In genomic region chr11:53682170-53682569, GRCm38 (mm10) we compare ENCODE assay signal across 34 mouse cellular contexts. TPM values are rescaled to one million over a fixed set of nuclear protein-coding genes. Genes with fewer than 3 reads are reported as not detected.
DNase-seq lines count a peak whose midpoint lies in the region; ATAC-seq lines count a peak whose summit lies in the region.
"Had no signal": no experiment of that assay in that cellular context is flagged by ENCODE, and none has a peak within 500 bp of the region (broad histone marks: within the 10 kb centered on the region; RNA-seq: fewer than 3 reads in every experiment).

No protein-coding gene starts in this region.

- H3K4me1 ChIP-seq in embryonic facial prominence, embryonic 14.5 days (ENCODE audit: control insufficient read depth, insufficient read depth, low read length), result no peaks in the 10 kb centered on the region
- H3K4me1 ChIP-seq in embryonic facial prominence, embryonic 10.5 days, result no peaks in the 10 kb centered on the region
- peaks cover 8% of the 10 kb centered on the region; the same call in 1 of the 2 replicates for H3K4me1 ChIP-seq in lung, embryonic 15.5 days
- H3K4me1 ChIP-seq in heart, embryonic 15.5 days (replicated peaks), result peaks cover 15% of the 10 kb centered on the region
- H3K4me1 ChIP-seq in forebrain, embryonic 15.5 days, result no peaks in the 10 kb centered on the region
- H3K4me1 ChIP-seq: forebrain, embryonic 12.5 days; hindbrain, embryonic 13.5 days; kidney, embryonic 15.5 days; limb, embryonic 12.5 days; neural tube, embryonic 13.5 days; stomach, embryonic 15.5 days had no signal

- H3K9me3 ChIP-seq in embryonic facial prominence, embryonic 14.5 days (ENCODE audit: control insufficient read depth, low read length), result no peaks in the 10 kb centered on the region
- no peaks in the 10 kb centered on the region for H3K9me3 ChIP-seq in embryonic facial prominence, embryonic 10.5 days
- no peaks in the 10 kb centered on the region for H3K9me3 ChIP-seq in lung, embryonic 15.5 days
- H3K9me3 ChIP-seq in heart, embryonic 15.5 days (replicated peaks), result no peaks in the 10 kb centered on the region
- H3K9me3 ChIP-seq in forebrain, embryonic 15.5 days, result no peaks in the 10 kb centered on the region
- H3K9me3 ChIP-seq: forebrain, embryonic 12.5 days; hindbrain, embryonic 13.5 days; kidney, embryonic 15.5 days; limb, embryonic 12.5 days; neural tube, embryonic 13.5 days; stomach, embryonic 15.5 days had no signal

- H3K4me3 ChIP-seq in embryonic facial prominence, embryonic 14.5 days (ENCODE audit: low read depth, low read length), result no peak overlapping the region
- H3K4me3 ChIP-seq in embryonic facial prominence, embryonic 10.5 days, result no peak overlapping the region
- H3K4me3 ChIP-seq in lung, embryonic 15.5 days, result no peak overlapping the region
- H3K4me3 ChIP-seq in heart, embryonic 15.5 days, result no peak overlapping the region
- no peak overlapping the region for H3K4me3 ChIP-seq in forebrain, embryonic 15.5 days
- H3K4me3 ChIP-seq: erythroblast, embryonic 14.5 days; forebrain, embryonic 12.5 days; heart, adult 2 months; hindbrain, embryonic 13.5 days; kidney, embryonic 15.5 days; limb, embryonic 12.5 days; myocyte; neural tube, embryonic 13.5 days; stomach, embryonic 15.5 days had no signal

- no peak overlapping the region for H3K4me2 ChIP-seq in embryonic facial prominence, embryonic 14.5 days (ENCODE audit: low read depth, low read length)
- no peak overlapping the region for H3K4me2 ChIP-seq in lung, embryonic 15.5 days
- H3K4me2 ChIP-seq in heart, embryonic 15.5 days, result 0 out of 2 replicates have a peak overlapping the region, but pooled peaks have one; percentile 9
- no peak overlapping the region for H3K4me2 ChIP-seq in forebrain, embryonic 15.5 days (replicated peaks)
- H3K4me2 ChIP-seq: forebrain, embryonic 12.5 days; hindbrain, embryonic 13.5 days; kidney, embryonic 15.5 days; limb, embryonic 12.5 days; liver, embryonic 11.5 days; neural tube, embryonic 13.5 days; stomach, embryonic 15.5 days had no signal

- H3K27ac ChIP-seq in embryonic facial prominence, embryonic 14.5 days (replicated peaks; ENCODE audit: low read depth, low read length), result no peak overlapping the region
- no peak overlapping the region for H3K27ac ChIP-seq in embryonic facial prominence, embryonic 10.5 days (replicated peaks)
- peak overlapping the region; percentile 55 for H3K27ac ChIP-seq in lung, embryonic 15.5 days
- peak overlapping the region; percentile 66 for H3K27ac ChIP-seq in heart, embryonic 15.5 days
- H3K27ac ChIP-seq in forebrain, embryonic 15.5 days (replicated peaks), result no peak overlapping the region
- H3K27ac ChIP-seq: forebrain, embryonic 12.5 days; heart, adult 2 months; hindbrain, embryonic 13.5 days; kidney, embryonic 15.5 days; limb, embryonic 12.5 days; macrophage; neural tube, embryonic 13.5 days; stomach, embryonic 15.5 days had no signal

- no peak overlapping the region for H3K9ac ChIP-seq in embryonic facial prominence, embryonic 14.5 days (ENCODE audit: low read depth, low read length)
- no peak overlapping the region for H3K9ac ChIP-seq in lung, embryonic 15.5 days
- no peak overlapping the region for H3K9ac ChIP-seq in heart, embryonic 15.5 days
- H3K9ac ChIP-seq in forebrain, embryonic 15.5 days (replicated peaks), result no peak overlapping the region
- H3K9ac ChIP-seq: forebrain, embryonic 12.5 days; hindbrain, embryonic 13.5 days; kidney, embryonic 15.5 days; limb, embryonic 12.5 days; neural tube, embryonic 13.5 days; stomach, embryonic 15.5 days had no signal

- WGBS in embryonic facial prominence, embryonic 14.5 days, result 66% methylated on average over 2 of the region's 2 CpGs
- 90% methylated on average over 2 of the region's 2 CpGs for WGBS in embryonic facial prominence, embryonic 10.5 days
- WGBS in lung, embryonic 15.5 days, result 32% methylated on average over 2 of the region's 2 CpGs
- WGBS in heart, embryonic 15.5 days, result 15% methylated on average over 2 of the region's 2 CpGs
- 89% methylated on average over 2 of the region's 2 CpGs for WGBS in forebrain, embryonic 15.5 days

- H3K27me3 ChIP-seq in embryonic facial prominence, embryonic 14.5 days (replicated peaks; ENCODE audit: control insufficient read depth, insufficient read depth, low read length), result no peaks in the 10 kb centered on the region
- H3K27me3 ChIP-seq in embryonic facial prominence, embryonic 10.5 days (replicated peaks; ENCODE audit: low read depth, poor library complexity, severe bottlenecking), result no peaks in the 10 kb centered on the region
- H3K27me3 ChIP-seq in lung, embryonic 15.5 days, result no peaks in the 10 kb centered on the region
- H3K27me3 ChIP-seq in heart, embryonic 15.5 days, result no peaks in the 10 kb centered on the region
- no peaks in the 10 kb centered on the region for H3K27me3 ChIP-seq in forebrain, embryonic 15.5 days
- H3K27me3 ChIP-seq: forebrain, embryonic 12.5 days; hindbrain, embryonic 13.5 days; kidney, embryonic 15.5 days; limb, embryonic 12.5 days; neural tube, embryonic 13.5 days; Patski; stomach, embryonic 15.5 days had no signal

- DNase-seq in embryonic facial prominence, embryonic 14.5 days (ENCODE audit: low spot score), result peak; percentile 8
- no peak for DNase-seq in embryonic facial prominence, embryonic 10.5 days (ENCODE audit: low spot score)
- DNase-seq in lung, adult 18-20 months, result no peak
- peak; percentile 44 for DNase-seq in lung, postnatal 10 days
- DNase-seq in right cerebral cortex, adult 2 months (ENCODE audit: low spot score in 2 of 2), result no peak
- DNase-seq: adrenal gland, adult 8-10 months; cerebellum, adult 11-12 months; cerebellum, postnatal 10 days; gastrocnemius, postnatal 10 days; kidney, adult 11 months; kidney, postnatal 4 days; retina, postnatal 1 day; right cerebral cortex, postnatal 4 days; thymus, adult 18-20 months; thymus, postnatal 36 days had no signal

- no peak for ATAC-seq in embryonic facial prominence, embryonic 14.5 days (ENCODE audit: low read depth)
- ATAC-seq in lung, embryonic 15.5 days (ENCODE audit: borderline replicate concordance, extremely low read depth, low FRiP score, low TSS enrichment), result peak; percentile 74
- ATAC-seq in heart, embryonic 15.5 days (replicated peaks; ENCODE audit: insufficient number of reproducible peaks, insufficient read depth, low FRiP score, low read depth), result peak; percentile 69
- ATAC-seq in forebrain, embryonic 15.5 days (replicated peaks), result no peak
- ATAC-seq: midbrain, embryonic 16.5 days; Patski had no signal

- peaks cover 54% of the 10 kb centered on the region for H3K36me3 ChIP-seq in embryonic facial prominence, embryonic 14.5 days (ENCODE audit: control insufficient read depth, insufficient read depth, low read length)
- H3K36me3 ChIP-seq in embryonic facial prominence, embryonic 10.5 days (replicated peaks), result peaks cover 83% of the 10 kb centered on the region
- peaks cover 33% of the 10 kb centered on the region for H3K36me3 ChIP-seq in lung, embryonic 15.5 days
- H3K36me3 ChIP-seq in heart, embryonic 15.5 days, result peaks cover 13% of the 10 kb centered on the region
- peaks cover 16% of the 10 kb centered on the region; the same call in 1 of the 2 replicates for H3K36me3 ChIP-seq in forebrain, embryonic 15.5 days

RNA-seq across cellular contexts. Expression of gene Rad50, which starts 24.9 kb away (rescaled TPM):
- 18.0 and 19.5 TPM in 2 replicates for polyA plus RNA-seq in embryonic facial prominence, embryonic 14.5 days (2014; fragmentation: Nextera tagmentation; extraction: Ambion mirVana)
- 24.6 and 25.8 TPM in 2 replicates for polyA plus RNA-seq in embryonic facial prominence, embryonic 10.5 days (2016; fragmentation: Nextera tagmentation; extraction: Ambion mirVana)
- polyA plus RNA-seq in lung, embryonic 15.5 days (2015; fragmentation: Nextera tagmentation; extraction: Ambion mirVana), result 33.4 and 33.5 TPM in 2 replicates
- polyA plus RNA-seq in heart, embryonic 15.5 days (2015; fragmentation: Nextera tagmentation; extraction: Ambion mirVana), result 17.3 and 19.5 TPM in 2 replicates
- polyA plus RNA-seq in forebrain, embryonic 15.5 days (2015; fragmentation: Nextera tagmentation; extraction: Ambion mirVana), result 14.0 and 15.2 TPM in 2 replicates

RNA-seq across cellular contexts. Expression of gene Il5, which starts 38.4 kb away (rescaled TPM):
- polyA plus RNA-seq in embryonic facial prominence, embryonic 14.5 days (2014; fragmentation: Nextera tagmentation; extraction: Ambion mirVana), result not detected in 2 replicates
- not detected in 2 replicates for polyA plus RNA-seq in embryonic facial prominence, embryonic 10.5 days (2016; fragmentation: Nextera tagmentation; extraction: Ambion mirVana)
- 0.15 TPM in 1 of 2 replicates, not detected in the other for polyA plus RNA-seq in lung, embryonic 15.5 days (2015; fragmentation: Nextera tagmentation; extraction: Ambion mirVana)
- polyA plus RNA-seq in heart, embryonic 15.5 days (2015; fragmentation: Nextera tagmentation; extraction: Ambion mirVana), result not detected in 2 replicates
- not detected in 2 replicates for polyA plus RNA-seq in forebrain, embryonic 15.5 days (2015; fragmentation: Nextera tagmentation; extraction: Ambion mirVana)
- polyA plus RNA-seq: embryonic facial prominence, embryonic 11.5 days; erythroblast, embryonic 14.5 days; forebrain, embryonic 12.5 days; hindbrain, embryonic 13.5 days; kidney, embryonic 15.5 days; limb, embryonic 12.5 days; liver, embryonic 11.5 days; macrophage; midbrain, embryonic 16.5 days; myocyte; neural tube, embryonic 13.5 days; Patski; stomach, embryonic 15.5 days had no signal

RNA-seq across cellular contexts. Expression of gene Il13, which starts 47.7 kb away (rescaled TPM):
- not detected in 2 replicates for polyA plus RNA-seq in embryonic facial prominence, embryonic 14.5 days (2014; fragmentation: Nextera tagmentation; extraction: Ambion mirVana)
- polyA plus RNA-seq in embryonic facial prominence, embryonic 10.5 days (2016; fragmentation: Nextera tagmentation; extraction: Ambion mirVana), result not detected in 2 replicates
- 0.12 TPM in 1 of 2 replicates, not detected in the other for polyA plus RNA-seq in lung, embryonic 15.5 days (2015; fragmentation: Nextera tagmentation; extraction: Ambion mirVana)
- polyA plus RNA-seq in heart, embryonic 15.5 days (2015; fragmentation: Nextera tagmentation; extraction: Ambion mirVana), result not detected in 2 replicates
- polyA plus RNA-seq in forebrain, embryonic 15.5 days (2015; fragmentation: Nextera tagmentation; extraction: Ambion mirVana), result not detected in 2 replicates
- polyA plus RNA-seq: cortical plate, adult 2 months; embryonic facial prominence, embryonic 11.5 days; erythroblast, embryonic 14.5 days; forebrain, embryonic 12.5 days; frontal cortex, adult 2 months; heart, adult 2 months; hindbrain, embryonic 13.5 days; kidney, embryonic 15.5 days; limb, embryonic 12.5 days; liver, embryonic 11.5 days; macrophage; midbrain, embryonic 16.5 days; myocyte; neural tube, embryonic 13.5 days; Patski; stomach, embryonic 15.5 days had no signal

Comparison
In these comparisons a context has a peak if more than half of its experiments do, and no peak if none do; other contexts are left out.
1. DNase-seq: peak in embryonic facial prominence, embryonic 14.5 days (single experiment) and lung, postnatal 10 days (single experiment); none in embryonic facial prominence, embryonic 10.5 days (single experiment), lung, adult 18-20 months (0 of 2) and right cerebral cortex, adult 2 months (0 of 2).
2. ATAC-seq: peak in lung, embryonic 15.5 days (single experiment) and heart, embryonic 15.5 days (single experiment); none in embryonic facial prominence, embryonic 14.5 days (single experiment) and forebrain, embryonic 15.5 days (single experiment).
3. H3K27ac ChIP-seq: peak in lung, embryonic 15.5 days (single experiment) and heart, embryonic 15.5 days (single experiment); none in embryonic facial prominence, embryonic 14.5 days (single experiment), embryonic facial prominence, embryonic 10.5 days (single experiment) and forebrain, embryonic 15.5 days (single experiment).